Mouse (Mus musculus) retina, postnatal 1 day (tissue): Measurements from ENCODE around the gene Pcca.
A peak's percentile ranks its signal among the peaks of the same experiment; 100 is the strongest.

Experiments
- DNase-seq: peaks from one replicate; pipeline ENCODE4 v3.0.0-alpha.2; 2012

Pcca gene

GRCm38 (mm10) chr14:122651681-122652080 lies 117.6 kb downstream of the Pcca start:
- DNase-seq: no peak

- no peak for DNase-seq
These were observed 141.5 kb downstream of the Pcca start for GRCm38 (mm10) chr14:122675661-122676060.

- DNase-seq: peak; percentile 71
These were observed 149.5 kb downstream of the Pcca start for GRCm38 (mm10) chr14:122683645-122684044.

- peak; percentile 82 for DNase-seq
These were observed 150.1 kb downstream of the Pcca start for GRCm38 (mm10) chr14:122684250-122684649.

- DNase-seq: peak; percentile 69
These were observed 150.7 kb downstream of the Pcca start for GRCm38 (mm10) chr14:122684811-122685210.

- peak; percentile 67 for DNase-seq
These were observed 153.3 kb downstream of the Pcca start for GRCm38 (mm10) chr14:122687398-122687797.

GRCm38 (mm10) chr14:122688378-122688777 lies 154.3 kb downstream of the Pcca start:
- DNase-seq: no peak

GRCm38 (mm10) chr14:122689136-122689815 lies 155.2 kb downstream of the Pcca start:
- DNase-seq: no peak

GRCm38 (mm10) chr14:122691555-122691954 lies 157.4 kb downstream of the Pcca start:
- DNase-seq: no peak

- DNase-seq: no peak
These were observed 166.2 kb downstream of the Pcca start for GRCm38 (mm10) chr14:122700333-122700732.

- DNase-seq: no peak
These were observed 179.7 kb downstream of the Pcca start for GRCm38 (mm10) chr14:122713793-122714192.

- DNase-seq: no peak
These were observed 180.8 kb downstream of the Pcca start for GRCm38 (mm10) chr14:122714911-122715310.

GRCm38 (mm10) chr14:122716057-122716456 lies 181.9 kb downstream of the Pcca start:
- DNase-seq: no peak

- no peak for DNase-seq
These were observed 185.5 kb downstream of the Pcca start for GRCm38 (mm10) chr14:122719496-122720080.

GRCm38 (mm10) chr14:122720989-122721388 lies 186.9 kb downstream of the Pcca start:
- peak; percentile 34 for DNase-seq

- no peak for DNase-seq
These were observed 187.6 kb downstream of the Pcca start for GRCm38 (mm10) chr14:122721750-122722149.

- DNase-seq: no peak
These were observed 192.3 kb downstream of the Pcca start for GRCm38 (mm10) chr14:122726456-122726855.

GRCm38 (mm10) chr14:122729431-122730073 lies 195.4 kb downstream of the Pcca start:
- DNase-seq: no peak

GRCm38 (mm10) chr14:122730921-122731551 lies 196.9 kb downstream of the Pcca start:
- no peak for DNase-seq

- peak; percentile 17 for DNase-seq
These were observed 202.7 kb downstream of the Pcca start for GRCm38 (mm10) chr14:122736806-122737205.

GRCm38 (mm10) chr14:122747860-122748842 lies 214.0 kb downstream of the Pcca start:
- DNase-seq: no peak

- DNase-seq: no peak
These were observed 217.4 kb downstream of the Pcca start for GRCm38 (mm10) chr14:122751552-122751951.
